Mouse (Mus musculus): ENCODE data around the gene Kdm1b. TPM values are rescaled to one million over a fixed set of nuclear protein-coding genes. Genes with fewer than 3 reads are reported as not detected.
A peak's percentile ranks its signal among the peaks of the same experiment; 100 is the strongest.

The Kdm1b gene
- total RNA-seq, 2 experiments from 2014 or later: 8.8 to 9.1 TPM

DNA sequence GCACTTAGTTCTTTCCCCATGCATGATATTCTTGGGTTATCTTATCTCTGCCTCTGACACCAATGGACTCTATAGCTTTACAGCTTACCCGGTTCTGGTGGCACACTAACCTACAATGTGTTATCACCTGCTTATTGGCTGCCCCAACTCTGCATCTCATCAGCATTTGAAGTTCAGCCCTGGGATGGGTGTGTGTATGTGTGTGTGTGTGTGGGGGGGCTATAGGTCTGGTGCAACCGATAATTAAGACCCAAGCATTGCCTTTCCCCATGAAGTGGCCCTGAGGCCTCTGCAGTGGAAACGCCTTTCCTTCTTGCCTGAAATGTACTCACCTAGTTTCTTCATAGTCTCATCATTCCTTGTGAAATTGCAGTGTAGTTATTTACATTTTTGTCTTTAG, 72.7 kb downstream of the Kdm1b start:
- Histone ChIP-seq H3K27ac (no peak overlapping the region), H3K4me3 (no peak overlapping the region)
- no peak for DNase-seq (ENCODE audit: extremely low spot score in 1 of 2, low spot score in 2 of 2)
- intact Hi-C loops (cut with DNase I): no loop called here
- TF ChIP-seq CTCF (IDR thresholded peaks at IDR 0.05): no peak

DNA sequence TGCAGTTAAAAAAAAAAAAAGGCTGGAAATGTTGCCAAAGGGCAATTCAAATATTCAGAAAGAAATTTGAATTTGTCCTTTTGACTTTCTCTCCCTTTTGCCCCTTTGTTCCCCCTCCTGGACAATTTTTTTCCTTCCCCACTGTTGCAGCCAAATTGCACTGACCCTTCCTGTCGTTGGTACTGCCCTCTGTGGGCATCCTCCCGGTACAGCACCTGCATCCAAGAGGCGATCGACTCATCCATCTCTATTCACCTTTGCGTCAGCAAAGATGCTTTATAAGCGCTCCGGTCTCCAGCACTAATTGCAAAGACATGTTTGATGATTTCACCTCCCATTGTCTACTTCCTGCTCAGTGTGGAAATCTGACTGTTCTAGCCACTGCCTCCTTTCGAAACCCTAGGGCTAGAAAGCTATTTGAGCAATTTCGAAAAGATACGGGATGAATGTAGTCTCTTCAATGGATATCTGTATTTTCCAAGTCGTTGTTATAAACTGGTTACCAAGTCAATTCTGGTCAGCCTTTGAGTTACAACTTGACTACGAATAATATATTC, 78.1 kb downstream of the Kdm1b start:
- DNase-seq (ENCODE audit: extremely low spot score in 1 of 2, low spot score in 2 of 2): no peak
- TF ChIP-seq CTCF (IDR thresholded peaks at IDR 0.05): peak; percentile 39
- intact Hi-C loops (cut with DNase I): no loop called here
- no peak overlapping the region for H3K27ac ChIP-seq
- peak overlapping the region; percentile 75 for H3K4me3 ChIP-seq

DNA sequence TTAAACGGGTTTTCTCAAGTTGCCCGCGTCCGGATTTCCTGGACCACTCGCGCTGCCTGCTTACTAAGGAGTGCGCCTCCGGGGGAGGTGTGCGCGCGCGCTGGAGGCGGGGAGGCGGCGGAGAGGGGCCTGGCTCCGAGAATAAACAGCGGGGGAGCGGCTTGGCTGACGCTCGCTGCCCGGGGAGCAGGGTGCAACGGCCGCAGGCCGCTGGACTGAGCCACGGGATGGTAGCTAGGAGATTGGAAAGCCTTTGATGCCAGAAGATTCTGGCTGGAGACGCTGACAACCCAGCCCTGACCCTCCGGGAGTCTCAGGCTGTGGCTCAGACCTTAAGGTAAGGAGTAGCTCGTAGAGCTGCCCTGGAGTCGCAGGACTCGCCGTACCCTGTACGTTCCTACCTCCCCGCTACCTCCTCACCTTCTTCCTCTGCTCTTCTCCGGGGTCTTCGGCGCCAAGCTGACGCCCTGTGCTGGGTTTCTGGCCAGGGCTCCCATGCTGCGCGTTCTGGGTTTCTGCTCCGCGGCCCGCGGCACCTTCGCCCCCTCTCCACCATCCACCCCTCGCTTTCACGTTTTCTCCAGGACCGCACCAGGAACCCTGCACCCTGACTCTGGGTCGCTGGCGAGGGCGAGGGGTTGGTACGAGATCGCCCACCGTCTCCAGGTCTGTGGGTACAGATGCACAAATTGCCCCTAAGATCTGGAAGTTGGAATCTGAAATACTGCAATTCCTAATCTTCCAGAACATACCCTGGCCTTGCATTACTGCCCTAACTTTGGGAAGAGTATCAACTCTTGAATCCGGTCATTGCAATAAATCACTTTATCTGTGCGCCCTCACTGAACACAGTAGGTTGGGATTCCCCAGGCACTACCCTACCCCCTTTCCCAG, 79.5 kb downstream of the Kdm1b start, which contains the start of gene Rnf144b:
Gene Rnf144b, plus strand, starts transcription at position 120 of the 894 bp plus-strand sequence.
- peak; percentile 64 to 69 for DNase-seq (ENCODE audit: extremely low spot score in 1 of 2, low spot score in 2 of 2)
- peak within 1 kb of the TSS; percentile 75 for H3K4me3 ChIP-seq
- H3K27ac ChIP-seq: peak within 1 kb of the TSS; percentile 80
- no peak for TF ChIP-seq CTCF (IDR thresholded peaks at IDR 0.05)
- intact Hi-C loops (cut with DNase I): loop anchor here (1.0 to 2.0 kb wide), 2 partner anchors 14 to 26 kb away; no protein-coding TSS in a partner anchor

DNA sequence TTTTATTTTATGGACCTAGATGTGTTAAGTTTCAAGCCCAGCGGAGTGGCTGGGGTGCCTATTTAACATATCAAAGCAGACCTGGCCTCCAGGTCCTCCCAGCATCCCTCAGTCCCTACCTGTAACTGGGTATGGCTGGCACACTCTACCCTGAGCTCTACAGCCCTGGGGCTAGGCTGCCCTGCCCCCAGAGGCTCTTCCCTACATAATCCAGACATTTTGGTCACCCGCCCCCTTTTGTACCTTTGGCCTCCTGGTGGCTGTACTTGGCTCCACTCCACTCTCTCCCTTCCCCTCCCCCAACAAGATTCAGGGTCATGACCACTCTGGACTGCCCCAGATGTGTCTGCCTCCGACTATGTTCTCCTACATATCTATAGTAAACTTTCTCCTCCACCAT, 81.2 kb downstream of the Kdm1b start:
- H3K4me3 ChIP-seq: no peak overlapping the region
- no peak for TF ChIP-seq CTCF (IDR thresholded peaks at IDR 0.05)
- intact Hi-C loops (cut with DNase I): no loop called here

DNA sequence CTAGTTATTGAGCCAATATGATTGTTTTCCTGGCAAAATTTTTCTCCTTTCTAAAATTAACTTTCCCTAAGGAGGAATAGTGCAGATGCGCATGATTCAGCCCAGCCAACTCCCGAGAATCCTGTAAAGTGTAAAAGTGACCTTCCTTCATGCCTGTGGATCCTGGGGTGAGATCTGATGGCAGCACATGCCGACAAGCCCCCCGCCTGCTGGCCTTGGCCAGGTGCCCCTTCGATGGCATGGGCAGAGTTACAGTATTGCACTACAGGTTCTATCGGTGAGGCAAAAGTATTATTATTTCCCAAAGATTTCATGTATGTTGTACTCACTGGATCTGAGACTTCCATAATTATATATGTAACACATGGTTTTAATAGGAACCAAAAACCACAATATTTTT, 81.7 kb downstream of the Kdm1b start:
- TF ChIP-seq CTCF (IDR thresholded peaks at IDR 0.05): no peak

More for the DNA sequence above, 81.2 kb downstream of the Kdm1b start:
- DNase-seq (ENCODE audit: extremely low spot score in 1 of 2, low spot score in 2 of 2): no peak
- no peak overlapping the region for H3K27ac ChIP-seq

DNA sequence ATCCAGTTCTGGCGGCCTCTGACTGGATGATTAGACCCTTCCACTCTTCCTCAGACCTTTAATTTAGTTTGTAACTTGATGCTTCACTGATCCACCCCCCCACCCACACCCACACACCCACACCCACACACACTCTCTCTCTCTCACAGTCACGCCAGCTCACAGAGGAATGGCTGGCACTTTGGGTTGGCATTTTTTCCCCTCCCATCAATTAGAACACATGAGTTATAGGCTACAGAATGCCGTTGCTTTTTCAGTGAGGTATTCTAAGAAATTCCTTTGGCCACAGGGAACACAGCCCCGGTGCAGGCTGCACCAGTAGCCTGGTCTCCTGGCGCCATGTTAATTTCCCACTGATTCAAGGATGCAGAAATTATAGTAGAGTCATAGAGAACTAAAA, 82.3 kb downstream of the Kdm1b start:
- intact Hi-C loops (cut with DNase I): no loop called here
- Histone ChIP-seq H3K4me3 (no peak overlapping the region), H3K27ac (no peak overlapping the region)
- no peak for TF ChIP-seq CTCF (IDR thresholded peaks at IDR 0.05)
- DNase-seq (ENCODE audit: extremely low spot score in 1 of 2, low spot score in 2 of 2): no peak

More for the DNA sequence above, 81.7 kb downstream of the Kdm1b start:
- Histone ChIP-seq H3K4me3 (no peak overlapping the region), H3K27ac (no peak overlapping the region)
- intact Hi-C loops (cut with DNase I): no loop called here
- no peak for DNase-seq (ENCODE audit: extremely low spot score in 1 of 2, low spot score in 2 of 2)

DNA sequence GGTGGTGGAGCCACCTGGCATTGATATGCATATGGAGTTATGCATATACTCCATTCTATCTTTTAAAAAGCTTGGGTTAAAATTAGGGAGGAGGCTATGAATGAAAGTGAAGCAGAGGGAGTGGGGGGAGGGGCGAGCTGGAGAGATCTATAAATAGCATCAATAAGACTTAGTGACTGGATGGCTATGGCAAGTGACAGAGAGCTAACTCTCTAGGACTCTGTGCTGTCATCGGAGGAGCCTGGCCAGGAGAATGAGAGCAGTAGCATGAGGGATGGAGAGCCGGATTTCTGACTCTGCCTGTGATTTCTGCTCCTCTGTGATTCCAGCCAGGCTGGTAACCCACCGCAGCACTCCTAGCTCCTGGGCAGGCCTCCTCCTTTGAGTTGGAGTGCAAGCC, 85.8 kb downstream of the Kdm1b start:
- intact Hi-C loops (cut with DNase I): no loop called here
- Histone ChIP-seq H3K27ac (no peak overlapping the region), H3K4me3 (no peak overlapping the region)
- DNase-seq (ENCODE audit: extremely low spot score in 1 of 2, low spot score in 2 of 2): no peak
- no peak for TF ChIP-seq CTCF (IDR thresholded peaks at IDR 0.05)

GRCm38 (mm10) chr13:47133058-47133457, 89.8 kb downstream of the Kdm1b start:
- no peak overlapping the region for H3K4me3 ChIP-seq
- intact Hi-C loops (cut with DNase I): no loop called here
- no peak overlapping the region for H3K27ac ChIP-seq
- DNase-seq (ENCODE audit: extremely low spot score in 1 of 2, low spot score in 2 of 2): no peak
- TF ChIP-seq CTCF (IDR thresholded peaks at IDR 0.05): no peak

DNA sequence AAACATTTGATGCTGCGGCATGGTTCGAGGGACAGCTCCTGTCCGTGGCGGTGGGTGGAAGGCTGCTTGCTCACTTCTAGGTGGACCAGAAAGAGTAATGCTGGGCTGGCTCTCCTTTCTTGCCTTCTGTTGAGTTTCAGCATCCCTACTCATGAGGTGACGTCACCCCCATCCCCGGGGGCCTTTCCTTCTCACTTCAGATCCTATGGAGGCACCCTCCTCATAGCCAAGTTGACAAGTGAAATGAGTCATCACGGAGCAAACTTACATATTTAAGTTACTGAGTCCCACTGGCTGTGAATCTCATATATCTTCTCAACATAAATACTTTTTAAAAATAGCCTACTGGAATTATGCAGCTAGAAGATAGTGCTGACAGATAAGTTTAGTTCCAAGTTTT, 91.5 kb downstream of the Kdm1b start:
- no peak overlapping the region for H3K27ac ChIP-seq
- intact Hi-C loops (cut with DNase I): no loop called here
- DNase-seq (ENCODE audit: extremely low spot score in 1 of 2, low spot score in 2 of 2): peak in 1 of 2 experiments; percentile 56
- H3K4me3 ChIP-seq: no peak overlapping the region
- TF ChIP-seq CTCF (IDR thresholded peaks at IDR 0.05): no peak

Other genes with a start within 250 kb of the Kdm1b start
- 10 to 100 TPM; 19.1 to 22.7 TPM for gene Kif13a, start 113.6 kb upstream of the Kdm1b start, total RNA-seq (2021)
- gene Nhlrc1, start 28.6 kb upstream of the Kdm1b start, total RNA-seq (2021): 10 to 100 TPM; 13.2 to 17.9 TPM
- gene Tpmt, start 1.2 kb downstream of the Kdm1b start, total RNA-seq (2021): 1 to 10 TPM; 7.5 to 7.7 TPM
- 10 to 100 TPM; 48.3 to 51.2 TPM for gene Dek, start 62.7 kb downstream of the Kdm1b start, total RNA-seq (2021)
- gene Rnf144b, start 79.2 kb downstream of the Kdm1b start, total RNA-seq (2021): 10 to 100 TPM; 20.7 to 25.9 TPM

Measured in left cerebral cortex, adult 2 months (tissue).